Mouse (Mus musculus) megakaryocyte, embryonic 14.5 days (primary cell): ENCODE results near the gene Tifa.

Experiments used
- FLI1 ChIP-seq: IDR thresholded peaks from 2 replicates; pipeline ENCODE4 v1.6.1; 2012; ENCODE audit warnings: low read length, inconsistent platforms, mixed read lengths
- GATA1 ChIP-seq: IDR thresholded peaks from 3 replicates; pipeline ENCODE4 v1.6.1; 2012; ENCODE audit warnings: mixed read lengths, low read length, inconsistent platforms, borderline replicate concordance

DNA sequence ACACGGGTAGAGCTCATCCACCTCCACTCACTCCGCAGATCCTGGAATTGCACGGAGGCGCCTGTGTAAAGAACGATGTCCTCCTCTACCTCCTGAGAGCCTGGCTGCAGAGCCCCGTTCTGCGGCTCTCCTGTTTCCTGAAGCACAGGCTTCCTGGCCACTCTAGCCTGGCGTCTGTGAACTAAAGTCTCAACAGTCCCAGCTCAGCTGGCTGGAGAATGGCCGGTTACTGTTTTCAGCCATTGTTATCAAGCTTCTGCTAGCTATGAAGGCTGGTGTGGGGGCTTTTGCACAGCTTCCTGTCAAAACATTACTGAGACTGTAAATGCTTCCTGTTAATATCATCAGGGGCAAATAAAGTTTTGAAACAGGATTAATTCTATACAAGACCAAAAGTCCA, 82.0 kb downstream of the Tifa start:
- no peak for TF ChIP-seq GATA1
- no peak for TF ChIP-seq FLI1
